Mouse (Mus musculus) CH12.LX (cell line): ENCODE results near the gene 1700020L24Rik. TPM values are rescaled to one million over a fixed set of nuclear protein-coding genes. Genes with fewer than 3 reads are reported as not detected.

Experiments
- DNase-seq: peaks from one replicate; pipeline ENCODE4 v3.0.0-alpha.2; 2013; ENCODE audit errors: extremely low read depth
- H3K27ac ChIP-seq: 2 replicates; pipeline ENCODE4 v1.5.1; 2012; ENCODE audit warnings: low read depth, mild to moderate bottlenecking, control low read depth, moderate library complexity; ENCODE audit not compliant: insufficient read depth
- H3K27me3 ChIP-seq: replicated peaks from 2 replicates; pipeline ENCODE3; 2012; ENCODE audit warnings: inconsistent platforms
- H3K36me3 ChIP-seq, 2 experiments: replicated peaks in 1 of 2; 2 replicates each; pipeline versions ENCODE3 to v1.6.1; 2012; ENCODE audit warnings: inconsistent platforms in 1 of 2, low read length in 1 of 2, mild to moderate bottlenecking in 1 of 2, mixed read lengths in 1 of 2, moderate library complexity in 1 of 2; ENCODE audit not compliant: control insufficient read depth in 1 of 2, insufficient read depth in 1 of 2
- H3K4me1 ChIP-seq, 2 experiments: 2 replicates each; pipeline ENCODE4 v1.6.1; 2012; ENCODE audit warnings: inconsistent platforms in 1 of 2, moderate library complexity in 1 of 2; ENCODE audit not compliant: insufficient read depth in 2 of 2, control insufficient read depth in 1 of 2
- H3K4me2 ChIP-seq: 2 replicates; pipeline ENCODE4 v1.6.1; 2012; ENCODE audit warnings: low read depth, mild to moderate bottlenecking, control low read depth; ENCODE audit not compliant: poor library complexity, insufficient read depth, severe bottlenecking
- H3K4me3 ChIP-seq, 3 experiments: fragments of 150-350 bp in 1 of 3; sonication (generic) in 1 of 3; replicated peaks in 1 of 3; 2 replicates each; pipeline versions ENCODE3 to v1.5.1; 2011 to 2012; ENCODE audit warnings: low read depth in 2 of 3, low read length in 2 of 3, mild to moderate bottlenecking in 2 of 3, moderate library complexity in 2 of 3, control low read depth in 1 of 3, improper control_type of control experiment in 1 of 3, inconsistent platforms in 1 of 3, mixed read lengths in 1 of 3; ENCODE audit not compliant: poor library complexity in 1 of 3
- H3K79me2 ChIP-seq: replicated peaks from 2 replicates; pipeline ENCODE4 v1.6.1; 2012; ENCODE audit warnings: mild to moderate bottlenecking, moderate library complexity; ENCODE audit not compliant: control insufficient read depth, poor library complexity, insufficient read depth, severe bottlenecking; ENCODE audit errors: extremely low read depth
- H3K9ac ChIP-seq: 2 replicates; pipeline ENCODE4 v1.6.1; 2012; ENCODE audit warnings: low read depth, mild to moderate bottlenecking, control low read depth, moderate library complexity; ENCODE audit not compliant: insufficient read depth
- H3K9me3 ChIP-seq: replicated peaks from 2 replicates; pipeline ENCODE3; 2012; ENCODE audit warnings: low read length, inconsistent platforms, mixed read lengths
- CHD1 ChIP-seq: IDR thresholded peaks from 2 replicates; pipeline ENCODE4 v1.6.1; 2012; ENCODE audit warnings: low read depth, low read length, improper control_type of control experiment, inconsistent platforms
- E2F4 ChIP-seq: IDR thresholded peaks from 2 replicates; pipeline ENCODE4 v1.6.1; 2011; ENCODE audit warnings: low read depth, low read length, improper control_type of control experiment; ENCODE audit not compliant: insufficient replicate concordance
- ELF1 ChIP-seq: IDR thresholded peaks from 2 replicates; pipeline ENCODE4 v1.6.1; 2014; ENCODE audit warnings: low read depth, mild to moderate bottlenecking, inconsistent platforms, low read length, improper control_type of control experiment
- ETS1 ChIP-seq: conservative IDR thresholded peaks from 2 replicates; pipeline ENCODE4 v1.6.1; 2012; ENCODE audit warnings: low read depth, mild to moderate bottlenecking, inconsistent platforms, low read length, improper control_type of control experiment, moderate library complexity
- GABPA ChIP-seq: IDR thresholded peaks from 2 replicates; pipeline ENCODE4 v1.6.1; 2012; ENCODE audit warnings: low read depth, low read length, improper control_type of control experiment, inconsistent platforms; ENCODE audit not compliant: insufficient replicate concordance
- JUN ChIP-seq: IDR thresholded peaks from 2 replicates; pipeline ENCODE4 v1.6.1; 2011; ENCODE audit warnings: low read depth, mild to moderate bottlenecking, low read length, improper control_type of control experiment, moderate library complexity; ENCODE audit not compliant: insufficient read depth
- MAFK ChIP-seq: IDR thresholded peaks from 2 replicates; pipeline ENCODE4 v1.6.1; 2011; ENCODE audit warnings: low read length, improper control_type of control experiment; ENCODE audit not compliant: insufficient replicate concordance
- MAX ChIP-seq: IDR thresholded peaks from 2 replicates; pipeline ENCODE4 v1.6.1; 2011; ENCODE audit warnings: low read length, improper control_type of control experiment
- MEF2A ChIP-seq: IDR thresholded peaks from 2 replicates; pipeline ENCODE4 v1.6.1; 2014; ENCODE audit warnings: low read depth, mild to moderate bottlenecking, inconsistent platforms, low read length, improper control_type of control experiment, borderline replicate concordance
- MXI1 ChIP-seq: IDR thresholded peaks from 2 replicates; pipeline ENCODE4 v1.6.1; 2011; ENCODE audit warnings: mild to moderate bottlenecking, low read depth, low read length, improper control_type of control experiment
- MYC ChIP-seq: IDR thresholded peaks from 2 replicates; pipeline ENCODE4 v1.6.1; 2011; ENCODE audit warnings: low read depth, mild to moderate bottlenecking, improper control_type of control experiment, low read length
- NRF1 ChIP-seq: IDR thresholded peaks from 2 replicates; pipeline ENCODE4 v1.6.1; 2014; ENCODE audit warnings: low read depth, mild to moderate bottlenecking, inconsistent platforms, low read length, improper control_type of control experiment, moderate library complexity
- PAX5 ChIP-seq: IDR thresholded peaks from 2 replicates; pipeline ENCODE4 v1.6.1; 2012; ENCODE audit warnings: low read length, inconsistent platforms, mixed read lengths
- POLR2AphosphoS2 ChIP-seq: IDR thresholded peaks from 2 replicates; pipeline ENCODE4 v1.6.1; 2011; ENCODE audit warnings: low read depth, low read length, improper control_type of control experiment
- RAD21 ChIP-seq: IDR thresholded peaks from 2 replicates; pipeline ENCODE4 v1.6.1; 2011; ENCODE audit warnings: low read depth, mild to moderate bottlenecking, low read length, improper control_type of control experiment, moderate library complexity
- RCOR1 ChIP-seq: conservative IDR thresholded peaks from 2 replicates; pipeline ENCODE4 v1.6.1; 2012; ENCODE audit warnings: low read depth, mild to moderate bottlenecking, inconsistent platforms, low read length, improper control_type of control experiment
- SIN3A ChIP-seq: IDR thresholded peaks from 2 replicates; pipeline ENCODE4 v1.6.1; 2012; ENCODE audit warnings: low read length, improper control_type of control experiment, inconsistent platforms
- SMC3 ChIP-seq: IDR thresholded peaks from 2 replicates; pipeline ENCODE4 v1.6.1; 2011; ENCODE audit warnings: low read depth, low read length, improper control_type of control experiment
- TBP ChIP-seq: conservative IDR thresholded peaks from 2 replicates; pipeline ENCODE4 v1.6.1; 2011; ENCODE audit warnings: low read depth, low read length, improper control_type of control experiment
- TCF12 ChIP-seq: IDR thresholded peaks from 2 replicates; pipeline ENCODE4 v1.6.1; 2014; ENCODE audit warnings: low read depth, mild to moderate bottlenecking, inconsistent platforms, low read length, improper control_type of control experiment
- UBTF ChIP-seq: IDR thresholded peaks from 2 replicates; pipeline ENCODE4 v1.6.1; 2012; ENCODE audit warnings: low read depth, mild to moderate bottlenecking, inconsistent platforms, low read length, improper control_type of control experiment, moderate library complexity
- ZC3H11A ChIP-seq: IDR thresholded peaks from 2 replicates; pipeline ENCODE4 v1.6.1; 2012; ENCODE audit warnings: low read depth, mild to moderate bottlenecking, inconsistent platforms, low read length, improper control_type of control experiment
- ZKSCAN1 ChIP-seq: IDR thresholded peaks from 2 replicates; pipeline ENCODE4 v1.6.1; 2012; ENCODE audit warnings: low read depth, inconsistent platforms, low read length, improper control_type of control experiment, borderline replicate concordance
- dilution Hi-C: fragments of 300-500 bp; cut with MboI; formaldehyde crosslinking; loops from 2 replicates; pipeline ENCODE4 v1.14.3; 2020; ENCODE audit warnings: low sequenced_read_pairs; ENCODE audit not compliant: extremely low pct_unique_long_range_greater_than_20kb, extremely low pct_ligation_motif_present
- in situ Hi-C: fragments of 300-500 bp; cut with MboI; formaldehyde crosslinking; loops from 3 replicates; pipeline ENCODE4 v1.14.3; 2019; ENCODE audit warnings: low sequenced_read_pairs, low pct_ligation_motif_present, low pct_unique_long_range_greater_than_20kb, mixed read lengths
- polyA plus RNA-seq: library from polyadenylated mRNA; unstranded; fragments of >175 nt; gene quantifications from 2 replicates; pipeline ENCODE4 v1.2.1, GENCODE M21; 2012; ENCODE audit warnings: low read depth; ENCODE audit not compliant: insufficient read length
- total RNA-seq, 2 experiments: library from RNA; depleted of rRNA; stranded (reverse); fragments of 300-350 nt in 1 of 2; fragments of >200 nt in 1 of 2; gene quantifications; 2 replicates each; pipeline ENCODE4 v1.2.3; 2012 to 2014

1700020L24Rik gene
- total and polyA plus RNA-seq, 3 experiments: 0.21 to 0.40 TPM; not detected in 1

DNA sequence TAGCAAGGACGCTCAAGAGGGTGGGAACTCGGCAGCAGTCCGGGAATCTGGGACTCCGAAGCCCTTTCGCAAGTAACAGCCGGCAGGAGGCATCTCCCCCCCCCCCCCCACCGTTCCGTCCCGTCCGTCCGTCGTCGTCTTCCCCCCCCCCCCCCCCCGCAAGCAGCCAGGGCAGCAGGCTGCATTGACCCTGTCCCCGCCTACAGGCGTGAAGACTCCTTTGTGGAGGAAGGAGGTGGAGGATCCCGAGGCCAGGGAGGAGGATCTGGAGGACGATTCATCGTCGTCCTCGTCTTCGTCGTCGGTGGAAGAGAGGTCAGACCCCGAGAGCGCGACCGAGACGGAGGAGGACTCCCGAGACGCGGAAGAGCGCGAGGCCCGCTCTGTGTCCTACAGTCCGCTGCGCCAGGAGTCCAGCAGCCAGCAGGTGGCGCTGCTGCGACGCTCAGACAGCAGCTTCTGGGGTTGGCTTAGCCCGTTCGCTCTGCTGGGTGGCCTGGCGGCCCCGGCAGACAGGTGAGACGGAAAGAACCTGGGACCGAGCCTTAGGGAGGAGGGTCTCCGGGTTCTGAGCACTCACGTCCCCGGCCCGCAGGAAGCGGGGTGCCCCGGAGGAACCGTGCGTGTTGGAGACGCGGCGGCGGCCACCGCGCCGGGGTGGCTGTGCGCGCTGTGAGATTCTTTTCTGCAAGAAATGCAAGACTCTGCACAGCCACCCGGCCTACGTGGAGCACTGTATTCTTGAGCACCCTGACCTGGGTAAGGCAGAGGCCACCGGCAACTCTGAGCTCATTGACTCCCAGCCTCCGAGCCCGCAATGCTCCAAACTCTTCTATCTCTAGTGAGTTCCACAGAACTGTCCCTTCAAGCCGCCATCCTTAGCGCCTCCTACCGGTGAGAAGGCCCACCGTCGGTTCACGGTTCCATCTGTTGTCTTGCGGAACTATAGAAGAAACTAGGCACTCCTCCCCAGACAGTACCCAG, 2.9 kb downstream of the 1700020L24Rik start (continued):
- TF ChIP-seq GABPA: no peak
- TF ChIP-seq ELF1: peak; percentile 92
- TF ChIP-seq SMC3: peak; percentile 86
- TF ChIP-seq MEF2A: peak; percentile 55; the same call in 1 of the 2 replicates
- TF ChIP-seq MAFK: no peak
- TF ChIP-seq RCOR1: no peak
- TF ChIP-seq MXI1: peak; percentile 54; the same call in 1 of the 2 replicates
- no peak for TF ChIP-seq POLR2AphosphoS2
- TF ChIP-seq MAX: peak; percentile 79
- TF ChIP-seq E2F4: no peak
- no peak; the same call in 1 of the 2 replicates for TF ChIP-seq ETS1
- peak; percentile 75 for TF ChIP-seq TCF12
- peak; percentile 40 for TF ChIP-seq ZC3H11A
- TF ChIP-seq UBTF: no peak; the same call in none of the 2 replicates
- TF ChIP-seq JUN: no peak
- peak; percentile 65; the same call in 1 of the 2 replicates for TF ChIP-seq MYC
- TF ChIP-seq ZKSCAN1: no peak
- TF ChIP-seq RAD21: peak; percentile 94
- no peak for TF ChIP-seq PAX5
- TF ChIP-seq TBP: no peak
- TF ChIP-seq CHD1: no peak

DNA sequence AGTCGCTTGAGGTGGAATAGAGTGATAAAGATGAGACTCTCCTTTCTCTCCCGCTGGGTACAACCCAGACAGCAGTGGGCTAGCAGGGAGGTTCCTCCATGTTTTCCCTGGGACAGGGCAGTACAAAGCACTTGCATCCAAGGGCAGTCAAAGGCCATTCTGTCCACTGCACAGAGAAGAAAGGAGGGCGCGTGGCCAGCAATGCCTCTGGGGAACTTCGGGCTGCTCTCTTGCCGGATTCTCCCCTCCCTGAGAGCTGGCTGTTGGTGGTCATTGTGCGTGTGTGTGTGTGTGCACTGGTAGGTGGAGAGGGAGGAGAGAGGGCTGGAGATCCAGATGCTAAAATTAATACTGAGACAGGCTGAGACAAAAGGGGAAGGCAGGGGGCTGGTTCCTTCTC, 3.8 kb downstream of the 1700020L24Rik start:
- Histone ChIP-seq H3K27me3 (peaks cover 60% of the 10 kb centered on the region), H3K9ac (no peak overlapping the region), H3K79me2 (no peaks in the 10 kb centered on the region), H3K4me1 (peaks cover 3 to 6% of the 10 kb centered on the region in 2 experiments; a peak in 3 of 4 replicates), H3K4me2 (no peak overlapping the region), H3K36me3 (no peaks in the 10 kb centered on the region), H3K4me3 (no peak overlapping the region), H3K27ac (no peak overlapping the region)
- dilution Hi-C loops (no loop called here), in situ Hi-C loops (loop anchor here (10.0 kb wide), 2 partner anchors 194 to 294 kb away; no protein-coding TSS in a partner anchor)
- DNase-seq: no peak
- TF ChIP-seq SIN3A (0 out of 2 replicates have a peak, but pooled peaks have one; percentile 0), NRF1 (no peak)
- TF ChIP-seq, all 38 proteins: peak for 1
- H3K9me3 ChIP-seq: peaks cover 17% of the 10 kb centered on the region
